Mouse (Mus musculus) brain, adult 2 months (tissue): Measurements from ENCODE around the gene Siglecg.
A peak's percentile ranks its signal among the peaks of the same experiment; 100 is the strongest.
"Not testable (repeated sequence)": the region's sequence is repeated elsewhere in the genome, so short reads cannot be mapped to it uniquely, and the experiment has no call there.

Source experiments
- DNase-seq: peaks from one replicate; pipeline ENCODE4 v3.0.0; 2011; ENCODE audit warnings: low read depth, low spot score

The Siglecg gene

GRCm38 (mm10) chr7:43408131-43408553 lies at the start of gene Siglecg:
Gene Siglecg, plus strand, starts transcription at chr7:43408204.
- DNase-seq, result no peak

DNA sequence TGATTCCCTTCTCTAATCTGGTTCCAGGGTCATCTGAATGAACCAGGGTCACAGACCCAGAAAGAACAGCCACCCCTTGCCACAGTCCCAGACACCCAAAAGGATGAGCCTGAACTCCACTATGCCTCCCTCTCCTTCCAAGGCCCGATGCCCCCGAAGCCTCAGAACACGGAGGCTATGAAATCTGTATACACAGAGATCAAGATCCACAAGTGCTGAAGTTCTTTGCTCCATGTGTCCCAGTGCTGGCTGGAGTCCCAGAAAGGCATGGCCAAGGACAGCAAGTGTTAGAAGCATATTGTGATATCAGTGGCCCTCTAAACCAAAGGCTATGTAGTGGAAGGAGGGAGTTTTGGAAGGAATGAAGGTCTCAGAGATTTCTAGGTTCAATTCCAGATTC lies 49.4 kb upstream of the Siglecg start:
- no peak for DNase-seq

DNA sequence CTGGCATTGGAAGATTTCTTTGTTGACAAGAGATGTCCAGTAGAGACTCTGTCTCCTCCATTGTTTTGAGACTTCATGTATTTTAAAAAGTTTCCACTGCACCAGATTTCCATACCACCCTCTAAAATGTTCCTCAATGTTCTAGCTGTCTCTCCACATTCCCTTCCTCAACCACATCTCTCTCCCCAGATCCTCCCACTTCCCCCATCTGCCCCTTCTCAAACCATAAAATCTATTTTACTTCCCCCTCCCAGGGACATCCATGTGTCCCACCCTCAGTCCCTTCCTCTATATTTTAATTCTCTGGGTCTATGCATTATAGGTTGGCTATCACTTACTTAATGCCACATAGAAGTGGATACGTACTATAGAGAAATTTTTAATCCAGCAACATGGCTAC lies 46.6 kb upstream of the Siglecg start:
- DNase-seq, result no peak

DNA sequence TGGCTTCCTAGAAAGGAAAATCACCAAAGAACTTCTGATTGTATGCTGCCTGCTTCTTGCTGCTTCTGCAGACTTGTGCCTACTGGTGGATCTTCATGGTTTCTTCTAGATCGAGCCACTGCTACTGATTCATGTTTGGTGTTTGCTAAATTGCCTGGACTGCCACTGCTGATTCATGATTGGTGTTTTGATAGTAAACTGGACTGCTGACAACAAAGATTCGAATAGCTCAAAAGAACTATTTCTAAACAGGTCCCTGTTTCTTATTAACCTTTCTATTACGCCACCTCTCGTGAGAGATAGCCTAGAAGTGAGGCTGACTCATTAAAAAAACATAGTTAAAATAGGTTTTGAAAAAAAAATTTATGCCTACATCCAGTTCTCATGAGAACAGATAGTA lies 46.0 kb upstream of the Siglecg start:
- no peak for DNase-seq

DNA sequence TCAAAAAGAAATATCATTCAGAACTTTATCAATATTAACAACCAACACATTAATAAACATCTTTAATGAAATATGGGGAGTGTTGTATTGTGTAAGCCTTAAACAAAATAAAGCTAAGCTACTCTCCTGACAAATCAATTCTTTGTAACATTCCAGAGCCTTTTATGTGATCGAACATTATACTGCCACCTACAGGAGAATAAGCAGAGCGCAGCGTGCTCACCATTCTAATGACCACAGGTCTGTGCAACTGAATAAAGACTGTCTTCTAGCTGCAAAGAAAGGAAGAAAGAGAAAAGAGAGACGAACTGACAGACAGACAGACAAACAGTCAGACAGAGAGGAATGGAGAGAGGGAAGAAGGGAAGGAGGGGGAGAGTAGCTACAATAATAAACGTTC lies 29.8 kb upstream of the Siglecg start:
- DNase-seq, result peak; percentile 63

GRCm38 (mm10) chr7:43392349-43393121 lies 15.5 kb upstream of the Siglecg start:
- DNase-seq, result peak; percentile 12

DNA sequence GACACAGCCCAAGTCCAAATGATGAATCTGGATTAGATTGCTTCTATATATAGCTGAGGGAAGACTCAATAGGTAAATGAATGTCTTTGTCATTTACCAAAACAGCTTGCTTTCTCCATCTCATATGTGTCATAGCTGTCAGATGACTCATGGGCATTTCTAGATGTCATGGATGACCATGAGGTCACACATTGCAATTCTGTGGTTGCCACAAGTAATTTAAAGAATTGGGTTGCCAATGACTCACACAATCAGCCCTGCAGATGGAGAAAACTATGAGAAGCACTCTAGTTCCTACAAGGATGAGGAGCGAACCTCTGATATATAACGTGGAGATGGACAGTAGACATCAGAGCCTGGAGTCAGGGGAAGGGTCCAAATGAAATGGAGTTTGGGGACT lies 8.5 kb upstream of the Siglecg start:
- DNase-seq, result no peak

GRCm38 (mm10) chr7:43402718-43403117 lies 5.3 kb upstream of the Siglecg start:
- no peak for DNase-seq

- no peak for DNase-seq
Observed at GRCm38 (mm10) chr7:43407573-43407972, 431 bp upstream of the Siglecg start.

DNA sequence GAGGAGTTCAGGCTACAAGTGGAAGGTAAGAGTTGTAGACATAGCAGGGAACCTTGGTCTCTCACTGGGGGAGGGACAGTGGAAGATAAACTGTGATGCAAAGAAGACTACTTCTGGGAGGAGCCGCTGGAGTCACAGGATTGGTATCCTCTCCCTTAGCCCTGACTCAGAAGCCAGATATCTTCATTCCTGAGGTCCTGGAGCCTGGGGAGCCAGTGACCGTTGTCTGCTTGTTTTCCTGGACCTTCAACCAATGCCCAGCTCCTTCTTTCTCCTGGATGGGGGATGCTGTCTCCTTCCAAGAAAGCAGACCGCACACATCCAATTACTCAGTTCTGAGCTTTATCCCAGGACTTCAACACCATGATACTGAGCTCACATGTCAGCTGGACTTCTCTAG lies 1.1 kb downstream of the Siglecg start:
- DNase-seq, result no peak

GRCm38 (mm10) chr7:43411724-43412123 lies 3.7 kb downstream of the Siglecg start:
- not testable (repeated sequence) for DNase-seq

DNA sequence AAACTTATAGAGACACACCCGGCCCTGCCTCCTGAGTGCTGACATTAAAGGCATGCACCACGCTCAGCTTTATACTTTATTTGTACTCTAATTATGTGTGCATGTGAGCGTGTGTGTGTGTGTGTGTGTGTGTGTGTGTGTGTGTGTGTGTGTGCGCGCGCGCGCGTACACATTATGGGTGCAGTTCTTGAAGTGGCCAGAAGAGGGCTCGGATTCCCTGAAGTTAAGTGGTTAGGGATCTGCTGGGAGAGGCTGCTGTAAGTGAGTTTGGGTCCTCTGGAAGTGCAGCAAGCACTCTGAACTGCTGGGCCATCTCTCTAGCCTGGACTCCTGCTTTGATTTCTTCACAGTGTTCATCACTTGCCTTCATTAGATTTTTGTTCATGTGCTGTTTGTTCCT lies 9.3 kb downstream of the Siglecg start:
- DNase-seq, result no peak

- peak; percentile 87 for DNase-seq
Observed at GRCm38 (mm10) chr7:43422995-43423617, 15.1 kb downstream of the Siglecg start.

DNA sequence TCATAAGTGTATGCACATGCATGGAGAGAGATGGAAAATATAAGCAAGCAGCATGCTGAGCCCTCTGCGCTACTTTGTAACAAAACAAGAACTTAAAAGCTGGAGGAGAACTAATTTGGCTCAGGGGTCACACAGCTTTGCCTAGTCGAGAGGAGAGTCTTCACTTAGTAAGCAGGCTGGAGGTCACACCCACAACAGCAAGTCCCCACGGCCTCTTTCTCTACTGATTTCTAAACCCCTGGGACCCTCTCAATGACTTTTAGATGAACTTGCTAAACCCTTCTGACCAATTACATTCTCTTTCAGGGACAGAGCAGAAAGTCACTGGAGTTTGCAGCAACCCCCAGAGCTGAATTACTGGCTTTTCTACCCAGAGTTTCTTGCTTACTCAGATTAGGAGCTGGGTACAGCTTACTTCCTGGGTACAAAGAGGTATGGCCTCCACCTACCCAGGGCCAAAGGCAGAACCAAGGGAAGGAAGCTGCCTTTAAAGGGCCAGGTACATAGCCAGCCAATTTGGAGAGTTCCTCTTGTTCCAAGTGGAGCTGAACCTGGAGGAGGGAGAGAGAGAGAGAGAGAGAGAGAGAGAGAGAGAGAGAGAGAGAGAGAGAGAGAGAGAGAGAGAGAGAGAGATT lies 16.1 kb downstream of the Siglecg start:
- no peak for DNase-seq

DNA sequence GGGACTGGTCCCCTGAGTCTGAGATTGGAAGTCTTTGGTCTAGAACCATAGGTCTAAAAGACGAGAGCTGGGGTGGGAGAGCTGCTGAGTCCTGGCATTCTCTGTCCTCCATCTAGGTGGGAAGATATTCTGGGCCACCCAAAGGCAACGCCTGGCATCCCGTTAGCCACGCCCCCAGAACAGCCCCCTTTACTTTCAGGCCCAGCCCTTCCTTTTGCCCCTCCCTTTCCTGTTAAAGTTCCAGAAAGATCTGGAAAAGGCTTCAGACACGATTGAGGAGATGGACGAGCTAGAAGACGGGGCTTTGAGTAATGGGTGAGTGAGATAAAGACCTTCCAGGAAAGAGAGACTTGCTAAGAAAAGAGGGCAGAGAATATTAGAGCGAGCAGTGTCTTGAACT lies 19.4 kb downstream of the Siglecg start, which contains the start of gene Lim2:
Gene Lim2 (plus strand): TSS at position 265 of the 400 bp plus-strand sequence.
- no peak for DNase-seq

GRCm38 (mm10) chr7:43429500-43429899 lies 21.5 kb downstream of the Siglecg start:
- DNase-seq, result no peak

DNA sequence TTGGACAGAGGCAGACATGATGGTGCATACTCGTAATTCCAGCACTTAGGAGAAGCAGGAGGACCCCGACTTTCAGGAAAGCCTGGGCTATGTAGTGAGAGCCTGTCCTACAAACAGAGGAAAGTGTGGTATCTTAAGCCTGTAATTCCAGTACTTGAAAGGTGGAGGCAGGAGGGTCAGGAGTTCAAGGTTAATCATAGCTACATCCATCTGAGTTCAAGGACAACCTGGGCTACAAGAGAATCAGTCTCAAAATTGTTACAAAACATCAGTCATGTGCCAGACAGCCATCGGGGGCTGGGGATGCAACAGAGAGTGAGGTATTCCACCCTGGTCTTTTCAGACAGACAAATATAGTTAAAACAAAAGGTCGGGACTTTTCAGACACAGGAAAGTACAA lies 24.9 kb downstream of the Siglecg start:
- DNase-seq, result no peak

GRCm38 (mm10) chr7:43434676-43435075 lies 26.7 kb downstream of the Siglecg start:
- no peak for DNase-seq

DNA sequence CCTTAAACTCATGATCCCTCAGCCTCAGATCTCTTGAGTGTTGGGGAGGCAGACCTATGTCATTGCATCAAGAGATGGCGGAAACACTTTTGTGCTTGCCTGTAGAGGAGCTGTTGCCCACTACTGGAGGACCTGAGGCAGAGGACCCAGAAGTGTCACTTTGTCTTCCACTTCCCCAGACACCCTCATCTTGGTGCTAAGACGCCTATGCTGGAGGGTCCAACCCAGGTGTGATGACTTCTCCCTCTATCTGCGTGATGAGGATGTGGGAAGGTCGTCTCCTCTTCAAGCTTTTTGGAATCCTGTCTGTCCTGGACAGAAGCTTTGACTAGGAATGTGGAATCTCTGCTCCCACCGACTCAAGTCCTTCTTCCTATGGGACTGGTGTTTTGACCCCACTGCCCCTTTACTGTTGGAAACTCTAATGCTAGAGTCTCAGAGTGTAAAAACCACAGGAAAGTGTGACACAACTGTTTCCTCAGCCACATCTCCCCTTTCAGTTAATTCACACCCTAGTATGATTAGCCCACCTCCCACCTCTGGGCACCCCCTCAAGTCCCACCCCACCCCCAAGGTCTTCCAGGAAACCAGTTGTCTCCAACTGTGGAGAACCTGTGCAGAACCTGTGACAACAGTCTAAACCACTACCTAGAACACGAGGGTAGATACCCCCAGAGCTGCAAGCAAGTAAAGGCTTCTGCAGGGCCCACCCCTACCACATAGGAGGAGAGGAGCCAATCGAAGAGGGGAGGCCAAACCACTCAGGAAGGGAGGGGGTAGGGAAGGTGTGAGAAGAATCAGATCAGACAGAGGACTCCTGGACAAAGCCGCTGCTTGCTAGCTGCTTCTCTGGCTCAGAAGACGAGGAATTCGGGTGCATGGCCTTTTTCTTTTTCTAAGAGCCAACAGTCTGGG lies 28.6 kb downstream of the Siglecg start, which contains the start of gene Nkg7:
Gene Nkg7 (plus strand): TSS at position 733 of the 915 bp plus-strand sequence.
- no peak for DNase-seq

DNA sequence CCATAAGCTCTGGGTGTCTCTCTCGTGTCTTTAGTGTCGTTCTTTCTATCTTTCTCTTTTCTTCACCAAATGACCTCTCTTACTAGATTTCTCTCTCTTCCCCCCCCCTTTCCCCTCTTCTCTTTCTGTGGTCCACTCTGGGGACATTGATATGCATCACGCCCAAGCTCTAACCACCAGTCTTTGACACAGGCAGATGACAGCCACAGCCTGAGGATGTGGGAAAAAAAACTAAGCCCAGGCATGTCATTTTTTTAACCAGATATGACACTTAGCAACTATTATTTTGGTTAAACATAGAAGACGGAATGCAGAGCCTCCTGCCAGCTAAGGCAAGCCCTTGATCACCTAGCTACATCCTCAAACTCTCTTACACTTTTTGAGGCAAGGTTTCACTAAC lies 30.6 kb downstream of the Siglecg start:
- DNase-seq, result no peak

DNA sequence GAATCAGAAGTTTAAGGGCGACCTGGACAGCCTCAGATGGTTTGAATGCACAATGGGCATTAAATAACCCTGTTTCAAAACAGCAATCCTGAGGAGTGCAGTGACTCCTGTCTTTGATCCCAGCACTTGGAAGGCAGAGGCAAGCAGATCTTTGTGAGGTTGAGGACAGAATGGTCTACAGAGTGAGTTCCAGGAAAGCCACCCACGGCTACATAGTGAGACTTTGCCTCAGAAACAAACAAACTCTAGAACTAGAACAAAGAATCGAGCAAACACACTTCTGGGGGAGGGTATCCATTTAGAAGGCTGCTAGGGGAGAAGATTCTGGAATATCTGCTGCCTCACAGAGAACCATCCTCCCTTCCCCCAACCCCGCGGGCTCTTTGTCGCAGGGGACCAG lies 32.5 kb downstream of the Siglecg start, which contains the start of gene Cldnd2:
Gene Cldnd2 (plus strand): TSS at position 301 of the 400 bp plus-strand sequence.
- no peak for DNase-seq
